Mouse (Mus musculus) gastrocnemius, postnatal 4 days (tissue): Measurements from ENCODE around the gene Zic2. TPM values are rescaled to one million over a fixed set of nuclear protein-coding genes. Genes with fewer than 3 reads are reported as not detected.
"Not testable (repeated sequence)": the region's sequence is repeated elsewhere in the genome, so short reads cannot be mapped to it uniquely, and the experiment has no call there.

Source experiments
- DNase-seq, 2 experiments: peaks; one replicate each; pipeline ENCODE4 v3.0.0; 2021 to 2022; ENCODE audit warnings: low spot score in 2 of 2, mixed read lengths in 2 of 2
- total RNA-seq, 2 experiments: library from RNA; stranded (reverse); gene quantifications; 2 replicates each; pipeline ENCODE4 v1.2.3; 2021

Zic2 gene
- total RNA-seq, 2 experiments from 2014 or later, result 0.18 TPM; not detected in 1

DNA sequence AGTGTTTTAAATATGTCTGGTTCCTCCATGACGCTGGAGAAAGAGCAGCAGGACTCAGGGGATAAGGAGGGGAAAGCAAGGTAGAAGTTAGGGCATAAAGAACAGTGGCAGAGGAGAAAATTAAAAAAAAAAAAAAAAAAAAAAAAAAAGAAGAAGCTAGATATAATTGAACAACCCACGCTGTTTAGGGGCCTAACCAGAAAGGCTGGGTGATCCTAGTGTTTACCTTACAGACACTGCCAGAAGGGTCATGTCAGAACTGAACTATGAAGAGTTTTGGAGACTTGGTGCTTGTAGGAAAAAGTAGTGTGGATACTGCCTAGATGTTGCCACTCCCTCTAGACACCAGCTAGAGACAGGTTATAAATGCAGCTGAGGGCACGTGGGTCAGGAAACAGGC lies 13.7 kb upstream of the Zic2 start:
- no peak for DNase-seq

- no peak for DNase-seq
These were observed 13.3 kb upstream of the Zic2 start for GRCm38 (mm10) chr14:122461966-122462365.

GRCm38 (mm10) chr14:122462689-122463079 lies 12.6 kb upstream of the Zic2 start:
- no peak for DNase-seq

- no peak for DNase-seq
These were observed 12.0 kb upstream of the Zic2 start for GRCm38 (mm10) chr14:122463080-122463691.

DNA sequence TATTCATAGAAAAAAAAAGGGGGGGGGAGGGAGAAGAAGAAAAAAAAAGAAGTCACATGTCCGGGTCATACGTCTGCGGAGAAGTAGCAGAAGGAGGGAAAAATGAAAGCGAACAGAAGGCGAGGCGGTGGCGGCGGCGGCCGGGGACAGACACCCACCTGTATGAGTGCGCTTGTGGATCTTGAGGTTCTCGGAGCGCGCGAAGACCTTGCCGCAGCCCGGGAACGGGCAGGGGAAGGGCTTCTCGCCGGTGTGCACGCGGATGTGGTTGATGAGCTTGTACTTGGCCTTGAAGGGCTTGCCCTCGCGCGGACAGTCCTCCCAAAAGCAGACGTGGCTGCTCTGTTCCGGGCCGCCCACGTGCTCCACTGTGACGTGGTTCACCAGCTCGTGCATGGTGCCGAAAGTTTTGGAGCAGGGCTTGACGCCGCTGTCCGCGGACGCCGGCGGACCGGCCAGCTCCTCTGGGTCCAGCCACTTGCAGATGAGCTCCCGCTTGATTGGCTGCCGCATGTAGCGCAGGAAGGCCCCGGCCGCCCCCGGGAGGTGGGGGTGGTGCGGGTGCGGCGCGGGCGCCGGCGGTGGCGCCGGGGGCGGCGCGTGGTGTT lies 11.4 kb upstream of the Zic2 start:
- not testable (repeated sequence) for DNase-seq

DNA sequence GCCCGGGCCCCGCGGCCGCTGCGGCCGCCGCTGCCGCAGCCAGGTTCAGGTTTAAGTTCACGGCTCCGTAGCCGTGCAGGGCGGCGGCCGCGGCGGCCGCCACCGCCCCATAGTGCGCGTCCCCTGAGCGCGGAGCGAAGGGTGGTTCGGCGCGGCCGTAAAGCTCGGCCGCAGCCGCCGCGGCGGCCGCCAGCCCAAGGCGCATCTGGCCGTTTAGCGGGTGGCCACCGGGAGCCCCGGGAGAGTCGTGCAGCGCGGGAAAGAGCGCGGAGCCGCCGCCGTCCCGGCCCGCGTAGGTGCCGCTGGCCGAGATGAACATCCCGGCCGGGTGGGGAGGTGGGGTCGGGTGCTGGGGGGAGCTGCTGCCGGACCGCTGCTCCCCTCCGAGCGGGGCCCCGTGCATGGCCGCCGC lies 10.9 kb upstream of the Zic2 start:
- DNase-seq, result no peak

DNA sequence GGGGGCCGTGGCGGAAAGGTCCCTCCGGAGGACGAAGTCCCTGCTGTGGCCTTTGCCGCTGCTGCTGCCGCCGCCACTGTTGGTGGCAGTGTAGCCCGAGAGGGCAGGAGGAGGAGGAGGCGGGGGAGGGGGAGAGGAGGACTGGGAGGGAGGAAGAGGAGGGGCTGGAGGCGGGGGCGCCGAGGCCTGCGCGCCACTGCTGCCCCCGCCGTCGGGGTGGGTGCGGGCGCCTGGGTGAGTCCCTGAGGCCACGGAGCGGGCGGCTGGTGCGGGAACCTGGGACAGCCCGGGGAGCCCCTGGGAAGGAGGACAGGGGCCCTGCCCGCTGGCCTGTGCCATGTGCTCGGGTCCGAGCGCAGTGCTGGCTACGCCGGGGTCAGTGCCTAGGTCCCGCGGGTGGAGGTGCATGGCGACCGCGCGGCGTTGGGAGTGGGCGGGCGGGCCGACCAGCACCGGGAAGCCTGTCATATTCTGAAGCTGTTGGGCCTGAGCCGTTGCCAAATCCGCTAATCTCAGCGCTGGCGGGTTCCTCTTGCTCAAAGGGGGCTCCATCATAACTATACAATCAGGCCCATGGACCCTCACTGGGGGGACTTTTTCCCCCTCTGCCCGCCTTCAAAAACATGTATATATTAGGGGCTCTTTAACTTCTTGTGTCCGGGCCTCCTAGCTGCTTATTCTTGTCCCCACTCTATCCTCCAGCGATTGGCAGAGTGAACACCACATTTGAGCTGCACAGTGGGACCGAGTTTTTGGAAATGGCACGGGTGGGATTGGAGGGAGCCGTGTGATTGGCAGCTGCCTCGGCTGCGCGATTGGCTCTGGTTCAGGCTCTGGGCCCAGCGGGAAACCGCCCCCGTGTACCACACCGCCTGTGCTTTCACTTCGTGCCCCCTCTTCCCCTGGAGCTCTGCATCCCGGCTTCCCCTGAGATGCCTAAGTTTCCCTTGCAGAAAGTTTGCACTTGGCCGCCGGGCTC lies 10.2 kb upstream of the Zic2 start, which contains the start of gene Zic5:
TSS of gene Zic5 (minus strand) at position 915 of the 979 bp plus-strand sequence.
- no peak for DNase-seq

DNA sequence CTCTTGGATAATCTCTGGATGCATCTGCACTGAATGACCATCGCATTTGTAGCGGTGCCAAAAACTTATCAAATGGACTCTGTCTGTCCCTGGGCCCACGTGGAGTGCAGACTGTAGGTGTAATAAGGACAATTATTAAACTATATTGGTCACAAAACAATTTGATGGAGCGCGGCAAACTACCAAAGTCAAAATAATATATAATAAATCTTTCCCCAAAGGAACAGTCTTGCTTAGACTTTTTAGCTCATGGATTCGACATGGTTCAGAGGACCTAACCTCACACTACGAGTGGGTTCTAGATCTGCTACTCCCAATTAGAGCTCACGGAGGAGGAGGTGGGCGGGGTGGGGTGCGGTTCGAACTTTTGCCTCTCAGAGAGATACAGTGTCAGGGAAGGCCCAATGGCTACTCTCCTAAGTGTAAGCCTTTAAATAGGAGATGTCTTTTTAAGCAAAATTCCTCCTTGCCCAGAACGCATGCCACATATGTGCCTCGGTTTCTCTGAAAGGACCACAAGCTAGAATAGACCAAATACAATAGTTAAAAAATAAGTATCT lies 9.2 kb upstream of the Zic2 start:
- no peak for DNase-seq

- no peak for DNase-seq
These were observed 8.4 kb upstream of the Zic2 start for GRCm38 (mm10) chr14:122466756-122467362.

GRCm38 (mm10) chr14:122467926-122468841 lies 7.1 kb upstream of the Zic2 start:
- no peak for DNase-seq

GRCm38 (mm10) chr14:122468971-122469755 lies 6.1 kb upstream of the Zic2 start:
- DNase-seq, result no peak

DNA sequence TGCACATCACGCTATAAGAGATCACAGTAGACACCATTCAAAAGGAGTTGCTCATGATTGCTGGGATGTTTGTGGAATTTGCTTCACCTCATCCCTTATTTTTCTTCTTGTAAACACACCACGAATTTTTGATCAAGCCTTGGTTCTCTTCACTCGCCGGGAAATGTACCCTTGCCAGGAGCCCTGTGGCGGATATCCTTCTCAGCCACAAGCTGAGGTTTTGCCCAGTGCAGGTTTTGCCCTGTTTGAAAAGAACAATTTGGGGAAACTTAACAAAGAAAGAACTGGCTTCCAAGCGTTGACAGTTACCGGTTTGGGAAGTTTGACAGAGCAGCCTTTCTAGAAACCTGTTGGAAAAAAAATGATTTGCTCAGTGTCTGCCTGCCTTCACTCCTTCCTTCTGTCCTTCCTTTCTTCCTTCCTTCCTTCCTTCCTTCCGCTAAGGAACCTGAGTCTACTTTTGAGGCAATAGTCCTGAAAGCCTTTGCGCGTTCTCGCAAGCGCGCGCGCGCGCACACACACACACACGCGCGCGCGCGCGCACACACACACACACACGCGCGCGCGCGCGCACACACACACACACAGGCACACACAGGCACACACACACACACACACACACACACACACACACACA lies 3.7 kb upstream of the Zic2 start:
- DNase-seq, result no peak

DNA sequence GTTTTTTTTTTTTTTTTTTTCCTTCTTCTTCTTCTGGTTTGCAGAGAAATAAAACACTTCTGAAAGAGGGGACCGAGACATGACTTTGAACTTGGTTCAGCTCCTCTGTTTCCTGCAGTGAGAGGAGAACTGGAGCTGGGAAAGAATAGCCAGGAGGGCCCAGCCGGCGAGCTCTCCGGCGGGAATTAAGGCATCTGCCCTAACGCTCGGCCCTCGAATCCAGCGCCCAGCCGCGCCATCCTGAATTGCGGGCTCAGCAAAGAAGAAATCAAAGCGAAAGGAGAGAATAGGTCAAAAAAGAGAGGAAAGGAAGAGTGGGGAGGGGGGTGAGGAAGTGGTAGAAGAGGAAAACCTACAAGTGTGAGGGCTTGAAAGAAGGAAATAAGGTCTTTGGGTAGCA lies 3.1 kb upstream of the Zic2 start:
- no peak for DNase-seq

- no peak for DNase-seq
These were observed 2.6 kb upstream of the Zic2 start for GRCm38 (mm10) chr14:122472647-122473046.

- DNase-seq, result no peak
These were observed 2.0 kb upstream of the Zic2 start for GRCm38 (mm10) chr14:122473211-122473751.

DNA sequence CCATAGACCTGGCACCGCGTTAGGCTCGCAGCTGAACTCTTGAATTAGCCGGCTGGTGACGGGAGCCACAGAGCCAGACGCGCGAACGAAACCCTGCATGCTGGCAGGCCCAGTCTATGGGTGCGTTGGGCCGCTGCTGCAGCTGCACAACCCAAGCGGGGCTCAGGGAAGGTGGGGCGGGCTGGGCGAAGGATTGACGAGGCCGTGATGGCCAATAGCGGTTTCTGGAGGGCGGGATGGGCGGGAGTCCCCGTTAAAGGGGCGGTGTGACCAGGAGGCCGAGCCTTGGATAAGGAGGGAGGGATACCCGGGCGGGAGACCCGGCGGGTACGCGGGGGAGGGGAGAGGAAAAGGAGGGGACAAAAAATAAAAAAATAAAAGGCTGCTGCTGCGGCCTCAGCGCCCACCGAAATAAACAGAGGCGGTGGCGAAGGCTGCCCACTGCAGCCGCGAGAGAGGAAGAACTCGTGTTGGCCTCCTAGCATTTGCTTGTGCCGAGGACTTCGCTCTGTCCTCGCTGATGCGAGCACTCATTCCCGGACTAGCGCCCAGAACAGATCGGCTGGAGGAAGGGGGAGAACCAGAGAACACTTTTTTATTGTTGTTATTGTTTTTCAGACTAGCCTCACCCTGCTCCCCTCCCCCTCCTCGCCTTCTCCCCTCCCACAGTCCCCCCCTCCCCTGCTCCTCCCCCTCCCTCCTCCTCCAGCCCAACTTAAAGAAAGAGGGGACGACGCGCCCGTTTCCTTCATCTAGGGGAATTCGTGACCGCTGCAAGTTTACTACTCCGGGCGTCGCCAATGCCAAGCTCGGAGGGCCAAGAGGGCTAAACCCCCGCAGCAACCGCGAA lies 969 bp upstream of the Zic2 start:
- DNase-seq, result no peak

- peak in 1 of 2 experiments; percentile 23 for DNase-seq
These were observed 364 bp downstream of the Zic2 start for GRCm38 (mm10) chr14:122475557-122476040.
